Mouse (Mus musculus) myocyte (in vitro differentiated cells): ENCODE results near the gene Acbd7. TPM values are rescaled to one million over a fixed set of nuclear protein-coding genes. Genes with fewer than 3 reads are reported as not detected.

ENCODE experiments used
- H3K27me3 ChIP-seq: one replicate; pipeline ENCODE4 v1.6.1; 2011; ENCODE audit not compliant: control insufficient read depth, insufficient read depth, insufficient read length
- H3K36me3 ChIP-seq: one replicate; pipeline ENCODE4 v1.6.1; 2011; ENCODE audit not compliant: control insufficient read depth, insufficient read depth
- H3K4me2 ChIP-seq: one replicate; pipeline ENCODE4 v1.6.1; 2011; ENCODE audit warnings: low read depth, control low read depth
- H3K4me3 ChIP-seq: one replicate; pipeline ENCODE4 v1.5.1; 2011; ENCODE audit warnings: mild to moderate bottlenecking, control low read depth, moderate library complexity
- H3K79me2 ChIP-seq: one replicate; pipeline ENCODE4 v1.6.1; 2011; ENCODE audit not compliant: control insufficient read depth, insufficient read depth
- H3ac ChIP-seq: one replicate; pipeline ENCODE4 v1.6.1; 2011; ENCODE audit not compliant: control insufficient read depth, insufficient read length
- CEBPB ChIP-seq: IDR thresholded peaks from 2 replicates; pipeline ENCODE4 v1.6.1; 2011; ENCODE audit warnings: mild to moderate bottlenecking, moderate library complexity; ENCODE audit not compliant: poor library complexity, insufficient read depth, severe bottlenecking
- E2F4 ChIP-seq: IDR thresholded peaks from one replicate; pipeline ENCODE4 v1.6.1; 2011; ENCODE audit warnings: mild to moderate bottlenecking, control low read depth, moderate library complexity; ENCODE audit not compliant: insufficient read depth
- MAX ChIP-seq: IDR thresholded peaks from one replicate; pipeline ENCODE4 v1.6.1; 2011; ENCODE audit warnings: low read depth, mild to moderate bottlenecking, control low read depth
- MYOD1 ChIP-seq, 3 experiments: IDR thresholded peaks; one replicate each; pipeline ENCODE4 v1.6.1; 2011; ENCODE audit warnings: control low read depth in 2 of 3, low read depth in 2 of 3, mild to moderate bottlenecking in 2 of 3, moderate library complexity in 1 of 3; ENCODE audit not compliant: insufficient read length in 2 of 3, control insufficient read depth in 1 of 3
- MYOG ChIP-seq, 3 experiments: IDR thresholded peaks; one replicate each; pipeline ENCODE4 v1.6.1; 2011; ENCODE audit warnings: control low read depth in 2 of 3, low read depth in 2 of 3, mild to moderate bottlenecking in 2 of 3; ENCODE audit not compliant: insufficient read length in 2 of 3, control insufficient read depth in 1 of 3, insufficient read depth in 1 of 3
- POLR2A ChIP-seq: IDR thresholded peaks from one replicate; pipeline ENCODE4 v1.6.1; 2011; ENCODE audit warnings: low read depth, mild to moderate bottlenecking, control low read depth, moderate library complexity; ENCODE audit not compliant: insufficient read length
- POLR2AphosphoS2 ChIP-seq: IDR thresholded peaks from one replicate; pipeline ENCODE4 v1.6.1; 2011; ENCODE audit warnings: low read depth, control low read depth; ENCODE audit not compliant: insufficient read length
- REST ChIP-seq: IDR thresholded peaks from one replicate; pipeline ENCODE4 v1.6.1; 2011; ENCODE audit warnings: mild to moderate bottlenecking, control low read depth, moderate library complexity; ENCODE audit not compliant: insufficient read depth, insufficient read length
- SRF ChIP-seq: IDR thresholded peaks from one replicate; pipeline ENCODE4 v1.6.1; 2011; ENCODE audit warnings: low read depth; ENCODE audit not compliant: control insufficient read depth, insufficient read length
- TCF12 ChIP-seq: IDR thresholded peaks from one replicate; pipeline ENCODE4 v1.6.1; 2011; ENCODE audit warnings: mild to moderate bottlenecking, control low read depth; ENCODE audit not compliant: poor library complexity, insufficient read depth, severe bottlenecking
- TCF3 ChIP-seq: IDR thresholded peaks from one replicate; pipeline ENCODE4 v1.6.1; 2011; ENCODE audit warnings: low read depth, control low read depth; ENCODE audit not compliant: insufficient read length
- USF1 ChIP-seq: IDR thresholded peaks from one replicate; pipeline ENCODE4 v1.6.1; 2011; ENCODE audit warnings: low read depth, mild to moderate bottlenecking, control low read depth, moderate library complexity
- polyA plus RNA-seq: library from polyadenylated mRNA; unstranded; fragments of >200 nt; fragmentation: generic; extraction: Trizol; gene quantifications from one replicate; pipeline ENCODE4 v1.2.1, GENCODE M21; 2012; ENCODE audit warnings: missing spikeins

Acbd7 gene
- polyA plus RNA-seq, 1 experiment, result 0.10 TPM

DNA sequence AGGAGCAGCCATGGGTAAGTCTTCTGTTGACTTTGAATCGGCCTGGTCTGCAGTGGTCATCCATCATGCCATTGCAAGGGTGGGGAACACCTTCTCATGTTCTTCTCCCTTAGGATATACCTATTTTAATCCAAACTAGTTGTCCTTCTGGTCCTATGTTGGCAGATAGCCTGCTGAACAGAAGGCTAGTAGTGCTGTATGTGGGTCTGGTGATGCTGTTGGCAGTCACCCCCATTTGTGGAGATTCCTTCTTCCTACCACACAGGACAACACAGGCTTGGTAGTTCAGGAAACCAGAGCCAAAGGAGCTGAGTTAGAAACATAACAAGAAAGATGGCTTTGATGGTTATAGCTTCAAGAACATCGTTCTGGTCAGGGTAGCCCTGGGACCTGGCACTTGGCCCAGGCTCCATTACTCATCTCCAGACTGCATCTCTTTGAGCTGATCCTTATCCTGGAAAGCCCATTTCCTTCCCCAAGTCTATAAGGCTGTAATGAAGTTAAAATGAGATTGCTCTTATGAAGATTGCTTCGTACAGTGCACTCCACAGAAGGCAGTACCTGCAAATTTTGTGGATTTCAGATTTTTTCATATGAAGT is 30.4 kb upstream of the Acbd7 start:
- no peak overlapping the region for H3K4me3 ChIP-seq
- TF ChIP-seq MYOD1 (IDR thresholded peaks at IDR 0.05; ENCODE audit: control insufficient read depth in 1 of 3, insufficient read length in 2 of 3, low read depth in 2 of 3) (no peak), MAX (no peak), TCF3 (no peak), MYOG (IDR thresholded peaks at IDR 0.05; ENCODE audit: control insufficient read depth in 1 of 3, insufficient read depth in 1 of 3, insufficient read length in 2 of 3, low read depth in 2 of 3) (no peak), E2F4 (no peak), REST (no peak), POLR2A (no peak), USF1 (no peak), TCF12 (no peak), SRF (no peak), POLR2AphosphoS2 (no peak), CEBPB (no peak)
- H3ac ChIP-seq, result no peak overlapping the region
- H3K79me2 ChIP-seq, result peaks cover 52% of the 10 kb centered on the region
- H3K27me3 ChIP-seq, result no peaks in the 10 kb centered on the region
- no peak overlapping the region for H3K4me2 ChIP-seq
- H3K36me3 ChIP-seq, result peaks cover 42% of the 10 kb centered on the region

DNA sequence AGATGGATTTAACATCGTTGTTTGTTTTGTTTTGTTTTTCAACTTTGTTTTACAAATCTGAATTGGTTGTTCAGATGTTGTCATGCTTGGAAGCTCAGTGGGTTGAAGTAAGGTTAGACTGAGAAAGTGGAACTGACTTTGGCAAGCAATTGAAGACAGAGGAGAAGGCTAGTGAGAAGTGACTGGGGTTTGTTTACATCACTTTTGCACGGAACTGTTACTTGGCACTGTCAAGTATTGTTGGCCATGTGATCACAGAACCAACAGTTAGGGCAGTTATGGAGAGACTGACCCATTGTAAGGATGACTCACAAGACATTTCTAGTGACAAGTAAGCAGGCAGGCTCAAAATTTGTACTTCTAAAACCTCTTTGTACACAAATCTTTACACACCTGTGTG is 12.8 kb upstream of the Acbd7 start:
- Histone ChIP-seq H3K79me2 (no peaks in the 10 kb centered on the region), H3K27me3 (no peaks in the 10 kb centered on the region), H3K36me3 (peaks cover 54% of the 10 kb centered on the region), H3ac (no peak overlapping the region), H3K4me2 (no peak overlapping the region), H3K4me3 (no peak overlapping the region)
- TF ChIP-seq POLR2A (no peak), TCF12 (no peak), TCF3 (no peak), USF1 (peak; percentile 5), POLR2AphosphoS2 (no peak)

DNA sequence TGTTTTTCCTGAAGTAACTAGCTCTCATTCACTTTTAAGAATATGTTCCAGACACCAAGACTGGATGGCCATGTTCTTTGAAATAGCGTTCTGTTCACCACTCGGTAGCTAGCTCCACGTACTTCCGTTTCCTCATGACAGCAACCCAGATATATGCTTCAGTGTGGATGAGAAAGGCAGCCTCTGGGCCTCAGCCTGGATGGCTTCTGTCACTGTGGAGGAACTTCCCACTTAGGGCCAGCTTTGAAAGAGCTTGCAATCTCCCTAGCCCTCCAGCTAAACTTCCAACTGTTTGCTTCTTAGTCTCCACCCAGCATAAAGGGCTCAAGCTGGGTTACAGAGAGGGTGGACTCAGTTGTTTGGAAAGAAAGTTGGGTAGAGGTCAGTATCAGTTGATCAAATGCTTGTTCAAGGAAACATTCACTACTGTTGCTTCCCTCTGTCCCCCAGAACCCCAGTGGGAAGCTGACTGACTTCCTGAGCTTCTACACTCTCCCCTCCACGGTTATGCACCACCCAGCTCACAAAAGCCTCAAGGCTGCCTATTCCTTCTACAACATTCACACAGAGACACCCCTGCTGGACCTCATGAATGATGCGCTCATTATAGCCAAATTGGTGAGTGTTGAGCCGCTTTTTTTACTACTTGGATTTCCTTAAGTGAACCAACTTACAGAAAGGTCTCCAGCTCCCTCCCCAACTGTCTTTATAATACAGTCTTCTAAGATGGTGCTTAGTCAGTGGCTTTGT is 11.4 kb upstream of the Acbd7 start:
- TF ChIP-seq SRF, result no peak
- TF ChIP-seq POLR2AphosphoS2, result no peak
- TF ChIP-seq MYOG (IDR thresholded peaks at IDR 0.05; ENCODE audit: control insufficient read depth in 1 of 3, insufficient read depth in 1 of 3, insufficient read length in 2 of 3, low read depth in 2 of 3), result no peak
- no peak for TF ChIP-seq TCF12
- no peak for TF ChIP-seq CEBPB
- no peak for TF ChIP-seq MYOD1 (IDR thresholded peaks at IDR 0.05; ENCODE audit: control insufficient read depth in 1 of 3, insufficient read length in 2 of 3, low read depth in 2 of 3)
- no peak for TF ChIP-seq POLR2A
- TF ChIP-seq TCF3, result no peak
- TF ChIP-seq E2F4, result no peak
- Histone ChIP-seq H3K79me2 (no peaks in the 10 kb centered on the region), H3K4me3 (no peak overlapping the region), H3ac (no peak overlapping the region), H3K4me2 (no peak overlapping the region), H3K36me3 (peaks cover 60% of the 10 kb centered on the region), H3K27me3 (no peaks in the 10 kb centered on the region)

DNA sequence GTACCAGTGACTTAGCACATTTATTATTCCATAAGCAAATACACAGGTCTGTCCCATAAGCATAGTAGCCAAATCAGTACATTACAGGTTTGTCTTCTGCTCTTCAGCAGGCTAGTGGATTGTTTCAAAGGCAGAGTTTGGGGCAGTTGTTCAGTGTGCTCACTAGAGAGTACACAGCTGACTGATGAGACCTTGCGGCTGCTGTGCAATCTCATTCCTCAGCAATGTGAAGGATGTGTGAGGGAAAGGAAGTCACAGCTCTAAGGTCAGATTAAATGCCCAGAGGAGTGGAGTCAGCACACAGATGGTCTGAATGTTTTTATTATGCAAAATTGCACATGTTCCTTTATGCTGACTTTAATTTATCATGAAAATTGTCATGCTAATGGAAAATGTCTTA is 9.4 kb upstream of the Acbd7 start:
- Histone ChIP-seq H3K36me3 (peaks cover 62% of the 10 kb centered on the region), H3K79me2 (peaks cover 19% of the 10 kb centered on the region), H3K4me3 (no peak overlapping the region), H3K27me3 (no peaks in the 10 kb centered on the region), H3K4me2 (no peak overlapping the region), H3ac (no peak overlapping the region)
- TF ChIP-seq E2F4 (no peak), MYOG (IDR thresholded peaks at IDR 0.05; ENCODE audit: control insufficient read depth in 1 of 3, insufficient read depth in 1 of 3, insufficient read length in 2 of 3, low read depth in 2 of 3) (peak in 1 of 3 experiments; percentile 31)

- Histone ChIP-seq H3ac (no peak overlapping the region), H3K4me3 (no peak overlapping the region), H3K27me3 (no peaks in the 10 kb centered on the region), H3K79me2 (peaks cover 26% of the 10 kb centered on the region), H3K36me3 (peaks cover 62% of the 10 kb centered on the region), H3K4me2 (no peak overlapping the region)
- no peak for TF ChIP-seq USF1
Measured at GRCm38 (mm10) chr2:3327351-3327750, 8.6 kb upstream of the Acbd7 start.
